Mouse (Mus musculus): Measurements from ENCODE around the gene Tsc22d3.

DNA sequence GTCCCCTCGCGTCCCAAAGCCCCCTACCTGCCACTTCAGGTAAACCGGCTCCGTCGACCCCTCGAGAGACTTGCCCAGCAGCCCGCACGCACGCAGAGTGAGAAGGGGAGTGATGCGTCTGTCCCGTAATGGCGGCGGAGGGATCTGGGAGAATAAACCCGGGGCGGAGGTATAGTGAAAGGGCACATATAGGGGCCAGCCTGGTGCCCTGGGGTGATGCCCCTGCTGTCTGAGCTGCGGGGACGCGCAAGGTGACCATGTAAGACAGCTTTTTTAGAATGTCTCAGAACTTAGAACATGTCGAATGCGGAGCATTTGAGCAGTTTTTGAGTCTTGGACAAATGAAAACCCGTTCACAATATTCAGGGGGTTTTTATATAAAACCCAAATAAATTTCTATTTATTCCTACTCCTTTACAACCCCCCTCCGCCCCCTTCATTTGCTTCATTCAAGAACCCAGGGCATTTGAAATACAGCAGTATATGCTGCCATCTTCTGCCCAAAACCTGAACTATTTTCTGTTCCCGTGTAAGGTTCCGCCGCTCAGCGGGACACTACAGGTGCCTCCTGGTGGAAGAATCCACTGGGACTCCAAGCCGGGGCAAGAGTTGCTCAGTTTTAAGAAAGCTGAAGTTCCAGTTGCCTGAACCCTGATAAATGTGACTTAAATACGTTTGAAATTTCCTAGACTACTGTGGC is at the start of gene Tsc22d3:
- no peak for TF ChIP-seq CTCF (IDR thresholded peaks at IDR 0.05; ENCODE audit: borderline replicate concordance, control insufficient read depth, extremely low read depth, insufficient read depth, low read length, poor library complexity)
- no peak for TF ChIP-seq POLR2A (IDR thresholded peaks at IDR 0.05; ENCODE audit: control insufficient read depth, extremely low read depth, insufficient read depth, low read length, poor library complexity)
